Mouse (Mus musculus) lung, adult 18-20 months (tissue): ENCODE measurements around the gene Lmf2.

ENCODE experiments used
- DNase-seq, 2 experiments: peaks; one replicate each; pipeline ENCODE4 v3.0.0; 2022; ENCODE audit warnings: mixed read lengths in 2 of 2

Lmf2 gene

DNA sequence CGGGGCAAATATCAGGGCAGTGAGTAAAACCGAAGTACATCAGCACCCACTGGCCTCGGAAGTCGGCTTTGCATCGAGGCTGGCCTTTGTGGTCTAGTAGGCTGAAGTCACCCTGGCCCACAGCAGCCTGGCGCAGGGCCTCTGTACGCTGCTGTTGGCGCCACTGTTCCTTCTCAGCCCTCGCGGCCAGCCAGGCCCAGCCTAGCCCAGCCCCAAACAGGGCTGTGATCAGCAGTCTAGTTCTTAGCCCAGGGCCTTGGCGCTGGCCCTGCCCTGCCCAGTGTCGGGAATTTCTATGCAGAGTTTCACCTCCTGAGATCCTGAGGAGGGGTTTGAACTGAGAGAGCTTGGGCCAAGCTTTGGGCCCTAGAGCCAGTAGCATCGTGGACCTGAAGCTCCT is 16.6 kb upstream of the Lmf2 start:
- no peak for DNase-seq

GRCm38 (mm10) chr15:89365141-89365551 is 9.7 kb upstream of the Lmf2 start:
- no peak for DNase-seq

- peak; percentile 69 to 83 for DNase-seq
These were observed 7.6 kb upstream of the Lmf2 start for GRCm38 (mm10) chr15:89363051-89363450.

DNA sequence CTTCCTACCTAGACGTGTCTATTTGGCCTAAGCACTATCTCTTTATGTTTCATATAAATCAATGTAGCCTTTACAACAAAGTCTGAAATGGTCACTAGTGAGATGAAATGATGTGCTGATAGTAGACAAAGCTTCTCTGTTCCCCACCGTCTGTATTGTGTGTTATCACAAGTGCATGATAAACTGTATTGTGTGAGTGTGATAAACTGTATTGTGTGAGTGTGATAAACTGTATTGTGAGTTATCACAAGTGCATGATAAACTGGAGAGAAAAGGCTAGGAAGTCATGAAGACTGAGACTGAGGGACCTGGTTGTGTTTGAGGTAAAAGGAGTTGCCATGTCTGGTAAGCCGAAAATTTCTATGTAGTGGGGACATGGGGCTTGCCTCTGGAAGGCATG is 3.3 kb upstream of the Lmf2 start:
- no peak for DNase-seq

- peak; percentile 56 to 65 for DNase-seq
These were observed 913 bp upstream of the Lmf2 start for GRCm38 (mm10) chr15:89356372-89356771.

DNA sequence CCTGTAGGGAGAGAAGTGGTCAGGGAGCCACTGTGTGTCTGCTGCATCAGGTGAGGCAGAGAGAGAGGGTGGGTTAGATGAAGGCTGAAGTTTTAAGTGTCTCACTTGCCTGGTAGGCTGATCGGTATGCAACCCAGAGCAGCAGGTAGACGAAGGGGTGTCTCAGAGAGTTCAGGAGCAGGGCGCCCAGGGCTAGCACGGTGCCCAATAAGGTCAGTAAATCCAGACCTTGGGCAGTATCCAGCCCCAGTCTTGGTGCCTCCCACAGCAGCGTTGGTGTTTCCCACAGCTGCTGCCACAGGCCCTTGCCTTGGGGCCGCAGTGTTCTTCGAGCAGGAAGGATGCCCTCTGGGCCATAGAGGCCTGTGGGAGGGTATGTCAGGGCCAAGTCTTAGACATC is 1.0 kb downstream of the Lmf2 start:
- no peak for DNase-seq

DNA sequence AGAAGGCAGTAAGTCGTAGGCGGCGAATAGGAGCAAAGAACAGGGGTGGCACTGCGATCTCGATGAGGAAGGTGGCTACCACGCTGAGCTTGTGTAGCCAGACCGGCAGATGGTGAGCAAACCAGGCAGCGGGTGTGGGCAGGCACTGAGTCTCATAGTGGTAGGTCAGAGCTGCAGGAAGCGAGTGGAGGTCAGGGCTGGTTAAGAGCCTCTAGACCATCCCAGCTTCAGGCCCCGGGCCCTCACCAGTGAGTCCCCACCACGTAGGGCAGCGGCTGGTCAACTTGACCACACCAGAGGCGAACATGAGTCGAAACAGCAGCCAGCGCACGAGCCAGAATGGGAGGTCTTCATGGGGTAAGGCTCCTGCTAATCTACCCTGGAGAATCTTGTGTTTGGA is 1.6 kb downstream of the Lmf2 start:
- no peak for DNase-seq

DNA sequence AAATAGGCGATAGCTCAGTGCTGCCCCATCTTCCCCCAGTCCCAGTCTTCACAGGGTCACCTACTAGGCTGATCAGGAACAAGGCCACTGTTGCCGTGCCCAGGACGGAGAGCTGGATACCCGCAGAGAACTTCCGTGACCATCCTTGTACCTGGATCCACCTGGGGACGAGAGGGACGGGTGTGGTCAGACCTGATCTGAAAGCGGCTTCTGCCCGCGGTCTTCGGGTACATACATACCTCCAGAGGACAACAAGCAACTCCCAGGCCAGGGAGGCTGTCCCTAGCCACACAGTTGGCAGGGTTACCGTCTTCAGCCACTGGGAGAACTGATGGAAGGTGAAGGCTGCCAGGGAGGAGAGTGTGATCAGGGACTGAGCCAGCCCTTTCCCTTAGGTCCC is 2.7 kb downstream of the Lmf2 start:
- no peak for DNase-seq

DNA sequence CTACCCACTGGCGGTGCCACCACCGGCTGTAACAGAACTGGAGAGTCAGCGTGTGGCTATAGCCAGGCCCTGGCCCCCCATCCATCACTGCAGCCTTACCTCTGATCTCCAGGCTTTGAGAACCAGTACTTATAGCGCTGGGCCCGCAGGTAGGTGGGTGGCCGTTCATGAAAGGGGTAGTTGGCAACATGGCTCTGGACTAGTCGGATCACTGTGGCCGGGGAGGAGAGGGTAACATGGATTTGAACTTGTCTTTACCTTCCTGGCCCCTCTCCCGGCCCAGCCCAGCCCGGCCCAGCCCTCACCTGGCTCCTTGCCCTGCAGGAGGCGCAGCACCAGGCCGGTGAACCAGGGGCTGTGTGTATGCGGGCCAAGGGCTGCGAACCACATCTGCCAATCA is 3.4 kb downstream of the Lmf2 start:
- no peak for DNase-seq

GRCm38 (mm10) chr15:89351302-89351701 is 4.2 kb downstream of the Lmf2 start:
- DNase-seq = no peak

- peak in 1 of 2 experiments; percentile 38 for DNase-seq
These were observed 5.0 kb downstream of the Lmf2 start for GRCm38 (mm10) chr15:89350447-89350846.

DNA sequence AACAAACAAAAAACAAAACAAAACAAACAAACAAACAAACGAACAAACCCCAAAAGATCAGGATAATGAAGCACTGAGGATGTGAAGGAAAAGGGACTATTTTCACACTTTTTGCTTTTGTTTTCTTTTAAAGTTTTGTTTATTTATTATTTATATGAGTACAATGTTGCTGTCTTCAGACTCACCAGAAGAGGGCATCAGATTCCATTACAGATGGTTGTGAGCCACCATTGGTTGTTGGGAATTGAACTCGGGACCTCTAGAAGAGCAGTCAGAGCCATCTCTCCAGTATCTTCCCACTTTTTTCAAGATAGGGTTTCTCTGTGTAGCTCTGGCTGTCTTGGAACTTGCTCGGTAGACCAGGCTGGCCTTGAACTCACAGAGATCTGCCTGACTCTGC is 12.1 kb downstream of the Lmf2 start:
- no peak for DNase-seq

GRCm38 (mm10) chr15:89341678-89342077 is 13.8 kb downstream of the Lmf2 start:
- DNase-seq = no peak

DNA sequence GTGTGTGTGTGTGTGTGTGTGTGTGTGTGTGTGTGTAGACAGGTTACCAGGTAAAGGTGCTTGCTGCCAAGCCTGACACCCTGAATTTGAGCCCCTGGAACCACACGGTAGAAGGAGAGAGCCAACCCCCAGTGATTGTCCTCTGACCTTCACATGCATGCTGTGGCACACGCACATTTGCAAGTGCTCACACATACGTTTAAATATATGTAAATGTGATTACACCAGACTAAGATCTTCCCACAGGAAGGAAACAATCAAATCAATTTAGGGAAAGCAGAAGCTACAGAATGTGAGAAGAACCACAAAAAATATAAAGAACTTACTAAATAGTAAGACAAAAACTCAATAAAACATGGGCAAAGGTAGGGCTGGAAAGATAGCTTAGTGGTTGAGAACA is 15.3 kb downstream of the Lmf2 start:
- no peak for DNase-seq

- no peak for DNase-seq
These were observed 15.8 kb downstream of the Lmf2 start for GRCm38 (mm10) chr15:89339696-89340095.

GRCm38 (mm10) chr15:89336422-89336821 is 19.0 kb downstream of the Lmf2 start:
- DNase-seq = no peak

GRCm38 (mm10) chr15:89334774-89335537 is 20.5 kb downstream of the Lmf2 start:
- DNase-seq = no peak

DNA sequence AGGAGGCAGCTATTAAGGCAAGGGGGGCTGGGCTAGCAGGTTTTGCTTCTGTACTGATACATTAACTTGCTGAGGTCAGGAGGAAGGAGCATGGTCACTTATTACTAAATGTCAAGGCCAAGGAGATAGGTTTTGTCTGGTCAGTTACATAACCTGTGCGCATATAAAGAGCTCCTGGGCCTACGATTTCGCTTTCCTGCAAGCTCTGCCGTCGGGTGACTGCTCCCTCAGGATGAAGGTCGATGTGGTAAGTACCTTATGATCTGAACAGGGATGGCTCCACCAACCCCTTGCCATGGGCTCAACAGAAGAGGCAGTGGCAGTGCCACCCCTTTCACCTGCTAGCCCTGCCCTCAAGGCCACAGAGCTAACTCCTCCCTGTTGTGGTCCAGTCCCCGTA is 21.2 kb downstream of the Lmf2 start, which contains the start of gene Miox:
Gene Miox (plus strand): TSS at position 128 of the 400 bp plus-strand sequence.
- no peak for DNase-seq

DNA sequence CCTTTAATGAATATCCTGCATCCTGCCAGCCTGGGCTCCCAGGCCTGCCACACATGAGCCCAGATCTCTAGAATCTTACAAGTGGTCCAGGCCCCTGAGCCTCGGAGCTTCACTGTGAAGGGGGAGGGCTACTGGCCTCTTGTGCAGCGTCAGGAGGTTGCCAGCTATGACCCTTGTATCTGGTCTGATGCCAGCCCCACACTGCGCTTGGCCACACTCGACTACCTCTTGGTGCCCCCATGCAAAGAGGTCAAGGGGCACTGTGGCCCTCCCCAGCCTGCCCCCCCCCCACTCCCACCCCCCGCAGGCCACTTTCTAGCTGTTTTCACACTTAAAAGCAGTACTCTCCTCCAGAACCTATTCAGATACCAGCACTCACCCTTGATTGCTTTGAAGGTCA is 29.0 kb downstream of the Lmf2 start:
- no peak for DNase-seq

GRCm38 (mm10) chr15:89323656-89324055 is 31.8 kb downstream of the Lmf2 start:
- DNase-seq = no peak

DNA sequence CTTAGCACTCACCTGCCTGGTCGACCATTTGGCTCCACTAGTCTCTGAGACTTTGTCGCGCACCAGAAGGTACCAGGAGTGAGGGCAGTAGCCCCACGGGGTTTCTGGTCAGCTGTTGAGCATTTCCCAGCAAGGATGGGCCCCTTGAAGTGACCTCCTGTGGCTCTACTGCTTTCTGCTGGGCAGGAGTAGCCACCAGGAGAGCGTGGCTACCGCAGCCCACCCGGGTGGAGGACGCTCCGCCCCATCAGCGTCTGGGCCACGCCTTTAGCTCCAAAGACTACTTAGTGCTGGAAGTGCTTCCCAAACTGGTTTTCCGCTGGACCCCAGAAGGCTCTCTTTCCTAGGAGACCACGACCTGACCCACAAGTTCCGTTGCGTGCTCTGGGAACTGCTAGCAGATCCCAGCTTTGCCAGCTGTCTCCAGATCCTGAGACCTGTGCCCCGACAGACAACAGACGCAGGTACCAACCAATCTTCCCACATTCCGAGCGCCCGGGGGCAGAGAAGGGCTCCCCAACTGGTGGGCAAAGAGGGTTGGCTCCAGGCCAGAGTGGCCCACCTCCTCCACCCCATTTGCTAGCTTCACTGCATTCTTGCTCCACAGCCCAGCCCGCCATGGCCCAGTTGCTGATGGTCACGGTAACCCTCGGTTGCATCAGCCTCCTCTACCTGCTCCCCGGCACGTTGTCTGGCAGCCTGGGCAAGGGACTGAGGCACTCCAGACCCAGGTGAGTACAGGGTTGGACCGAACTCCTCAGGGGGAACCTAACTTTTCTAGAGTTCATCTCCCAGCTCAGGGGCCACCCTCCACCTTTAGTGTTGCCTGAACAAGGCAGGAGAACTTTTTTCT is 32.6 kb downstream of the Lmf2 start, which contains the start of gene Adm2:
Gene Adm2 (plus strand): TSS at position 51 of the 853 bp plus-strand sequence.
- DNase-seq = no peak

DNA sequence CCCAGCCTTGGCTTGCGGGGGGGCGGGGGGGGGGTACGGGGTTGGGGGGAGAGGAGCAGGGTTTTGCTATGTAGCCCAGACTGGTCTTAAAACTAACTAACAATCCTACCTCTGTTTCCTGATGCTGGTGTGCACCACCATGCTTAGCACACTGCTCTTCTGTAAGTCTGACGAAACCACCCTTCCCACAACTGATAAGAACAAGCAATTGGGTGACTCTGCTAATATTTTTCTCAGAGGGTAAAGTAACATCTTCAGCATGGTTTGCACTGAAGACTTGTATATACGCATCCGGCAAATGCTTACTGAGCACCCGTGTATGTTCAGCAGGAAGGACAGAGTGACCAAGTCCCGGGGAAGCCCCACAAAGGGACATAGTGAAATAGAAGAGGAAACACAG is 34.2 kb downstream of the Lmf2 start:
- no peak for DNase-seq

- peak in 1 of 2 experiments; percentile 27 for DNase-seq
These were observed 39.3 kb downstream of the Lmf2 start for GRCm38 (mm10) chr15:89316146-89316545.

- DNase-seq = peak; percentile 99
These were observed 40.2 kb downstream of the Lmf2 start, which contains the start of gene Sbf1 for GRCm38 (mm10) chr15:89315190-89315731. Gene Sbf1 (minus strand): TSS chr15:89315311.
